8 mouse cellular contexts compared by ENCODE assay signal in genomic region chr12:103242083-103242581, GRCm38 (mm10). TPM values are rescaled to one million over a fixed set of nuclear protein-coding genes. Genes with fewer than 3 reads are reported as not detected.
DNase-seq lines count a peak whose midpoint lies in the region; ATAC-seq and TF ChIP-seq lines count a peak whose summit lies in the region.
"Had no signal": no experiment of that assay in that cellular context is flagged by ENCODE, and none has a peak within 500 bp of the region (broad histone marks: within the 10 kb centered on the region; RNA-seq: fewer than 3 reads in every experiment).

Gene Prima1 (minus strand): TSS chr12:103242150.

- peaks cover 75% of the 10 kb centered on the region for H3K27me3 ChIP-seq in forebrain, embryonic 10.5 days (ENCODE audit: poor library complexity, severe bottlenecking)
- H3K27me3 ChIP-seq in heart, embryonic 13.5 days (replicated peaks): peaks cover 77% of the 10 kb centered on the region
- no peaks in the 10 kb centered on the region for H3K27me3 ChIP-seq in kidney, postnatal 0 days (ENCODE audit: insufficient read depth, low read length)
- peaks cover 6% of the 10 kb centered on the region; the same call in 1 of the 2 replicates for H3K27me3 ChIP-seq in liver, adult 2 months (ENCODE audit: control insufficient read depth, insufficient read depth, low read length)
- peaks cover 24% of the 10 kb centered on the region for H3K27me3 ChIP-seq in neural tube, embryonic 12.5 days (replicated peaks)

- H3K9me3 ChIP-seq in forebrain, embryonic 10.5 days: no peaks in the 10 kb centered on the region
- no peaks in the 10 kb centered on the region for H3K9me3 ChIP-seq in heart, embryonic 13.5 days
- H3K9me3 ChIP-seq in kidney, postnatal 0 days (replicated peaks; ENCODE audit: low read length): no peaks in the 10 kb centered on the region
- H3K9me3 ChIP-seq in neural tube, embryonic 12.5 days: no peaks in the 10 kb centered on the region

- H3K36me3 ChIP-seq in forebrain, embryonic 10.5 days (replicated peaks): no peaks in the 10 kb centered on the region
- H3K36me3 ChIP-seq in heart, embryonic 13.5 days: no peaks in the 10 kb centered on the region
- no peaks in the 10 kb centered on the region for H3K36me3 ChIP-seq in kidney, postnatal 0 days (ENCODE audit: insufficient read depth, low read length)
- H3K36me3 ChIP-seq in liver, adult 2 months (ENCODE audit: control insufficient read depth, insufficient read depth, low read length): no peaks in the 10 kb centered on the region
- no peaks in the 10 kb centered on the region for H3K36me3 ChIP-seq in neural tube, embryonic 12.5 days

- ATAC-seq in heart, embryonic 13.5 days (ENCODE audit: extremely low read depth, insufficient number of reproducible peaks, low FRiP score, low TSS enrichment): peak; percentile 50
- peak; percentile 70 for ATAC-seq in kidney, postnatal 0 days (replicated peaks; ENCODE audit: low FRiP score, low read depth)
- ATAC-seq in neural tube, embryonic 12.5 days (ENCODE audit: low FRiP score, low read depth): peak; percentile 85

- no peak within 1 kb of the TSS for H3K27ac ChIP-seq in brown adipose tissue, adult 24 weeks (replicated peaks; ENCODE audit: low read depth, low read length)
- peak within 1 kb of the TSS; percentile 87 for H3K27ac ChIP-seq in forebrain, embryonic 10.5 days
- H3K27ac ChIP-seq in heart, embryonic 13.5 days (replicated peaks): peak within 1 kb of the TSS; percentile 81
- peak within 1 kb of the TSS; percentile 79 for H3K27ac ChIP-seq in kidney, postnatal 0 days
- H3K27ac ChIP-seq in liver, adult 2 months (replicated peaks; ENCODE audit: insufficient read depth, low read depth, low read length): no peak within 1 kb of the TSS
- peak within 1 kb of the TSS; percentile 26; the same call in 1 of the 2 replicates for H3K27ac ChIP-seq in neural tube, embryonic 12.5 days

- DNase-seq in forebrain, embryonic 10.5 days (ENCODE audit: extremely low spot score, low spot score): peak; percentile 73
- peak; percentile 78 for DNase-seq in kidney, postnatal 0 days (ENCODE audit: low spot score)
- DNase-seq in liver, adult 2 months (ENCODE audit: extremely low read depth, low read depth, low spot score): no peak
- DNase-seq in urinary bladder, postnatal 14 days (ENCODE audit: low spot score): peak; percentile 69

- TF ChIP-seq CTCF in kidney, postnatal 0 days (IDR thresholded peaks at IDR 0.05; ENCODE audit: low read depth): peak; percentile 8; the same call in 1 of the 2 replicates
- no peak for TF ChIP-seq CTCF in liver, adult 2 months (IDR thresholded peaks at IDR 0.05; ENCODE audit: low read depth, low read length)

- H3K79me2 ChIP-seq in liver, adult 2 months (ENCODE audit: control insufficient read depth, insufficient read depth, low read length): no peaks in the 10 kb centered on the region

- peak within 1 kb of the TSS; percentile 93 for H3K4me2 ChIP-seq in heart, embryonic 13.5 days
- peak within 1 kb of the TSS; percentile 96 for H3K4me2 ChIP-seq in kidney, postnatal 0 days (ENCODE audit: low read length)
- peak within 1 kb of the TSS; percentile 96 for H3K4me2 ChIP-seq in neural tube, embryonic 12.5 days (replicated peaks)

- H3K9ac ChIP-seq in heart, embryonic 13.5 days: peak within 1 kb of the TSS; percentile 90
- H3K9ac ChIP-seq in kidney, postnatal 0 days (ENCODE audit: low read depth, low read length): peak within 1 kb of the TSS; percentile 54
- H3K9ac ChIP-seq in liver, adult 2 months (ENCODE audit: low read depth, low read length): no peak within 1 kb of the TSS
- peak within 1 kb of the TSS; percentile 85 for H3K9ac ChIP-seq in neural tube, embryonic 12.5 days

- under 1% methylated on average over 54 of the region's 54 CpGs for WGBS in forebrain, embryonic 10.5 days
- WGBS in heart, embryonic 13.5 days: under 1% methylated on average over 53 of the region's 54 CpGs
- under 1% methylated on average over 54 of the region's 54 CpGs for WGBS in kidney, postnatal 0 days
- WGBS in liver, adult 2 months: 1% methylated on average over 54 of the region's 54 CpGs
- WGBS in neural tube, embryonic 12.5 days: under 1% methylated on average over 54 of the region's 54 CpGs

- H3K4me1 ChIP-seq in brown adipose tissue, adult 24 weeks (ENCODE audit: control insufficient read depth, insufficient read depth, insufficient read length, low read length): no peaks in the 10 kb centered on the region
- peaks cover 23% of the 10 kb centered on the region for H3K4me1 ChIP-seq in forebrain, embryonic 10.5 days
- H3K4me1 ChIP-seq in heart, embryonic 13.5 days: peaks cover 23% of the 10 kb centered on the region
- peaks cover 7% of the 10 kb centered on the region; the same call in 1 of the 2 replicates for H3K4me1 ChIP-seq in kidney, postnatal 0 days (replicated peaks; ENCODE audit: insufficient read depth, low read length)
- H3K4me1 ChIP-seq in liver, adult 2 months (ENCODE audit: control insufficient read depth, insufficient read depth, low read length): no peaks in the 10 kb centered on the region
- H3K4me1 ChIP-seq in neural tube, embryonic 12.5 days: peaks cover 21% of the 10 kb centered on the region

- no peak for TF ChIP-seq POLR2A in liver, adult 2 months (IDR thresholded peaks at IDR 0.05; ENCODE audit: extremely low read depth, insufficient read depth, low read length)

- peak within 1 kb of the TSS; percentile 46 for H3K4me3 ChIP-seq in brown adipose tissue, adult 24 weeks (ENCODE audit: insufficient read depth, low read depth, low read length)
- peak within 1 kb of the TSS; percentile 77 for H3K4me3 ChIP-seq in forebrain, embryonic 10.5 days
- H3K4me3 ChIP-seq in heart, embryonic 13.5 days: peak within 1 kb of the TSS; percentile 79
- H3K4me3 ChIP-seq in kidney, postnatal 0 days (replicated peaks; ENCODE audit: low read depth, low read length): peak within 1 kb of the TSS; percentile 58
- H3K4me3 ChIP-seq in liver, adult 2 months (ENCODE audit: insufficient read depth, low read depth, low read length): peak within 1 kb of the TSS; percentile 24; the same call in 1 of the 2 replicates
- peak within 1 kb of the TSS; percentile 66 for H3K4me3 ChIP-seq in neural tube, embryonic 12.5 days

RNA-seq across cellular contexts. Expression of gene Prima1, which starts in this region (rescaled TPM):
- not detected in 2 replicates for polyA plus RNA-seq in brown adipose tissue, adult 24 weeks (2012; ENCODE audit: insufficient read depth, insufficient read length, missing spikeins)
- not detected in 2 replicates for polyA plus RNA-seq in forebrain, embryonic 10.5 days (2016; fragmentation: Nextera tagmentation; extraction: Ambion mirVana)
- polyA plus RNA-seq in heart, embryonic 13.5 days (2015; fragmentation: Nextera tagmentation; extraction: Ambion mirVana): 0.19 TPM in 1 of 2 replicates, not detected in the other
- polyA plus RNA-seq in kidney, postnatal 0 days (2015; fragmentation: Nextera tagmentation; extraction: Ambion mirVana): 0.42 and 0.70 TPM in 2 replicates
- total RNA-seq in liver, adult 2 months (2014; rRNA removed): not detected in 2 replicates
- polyA plus RNA-seq in liver, adult 2 months (2012; rRNA removed): not detected in 2 replicates
- 2.4 and 3.1 TPM in 2 replicates for polyA plus RNA-seq in neural tube, embryonic 12.5 days (2016; fragmentation: Nextera tagmentation; extraction: Ambion mirVana)
- total RNA-seq: hematopoietic stem cell, adult 5-6 weeks had no signal

Comparison
In these comparisons a context has a peak if more than half of its experiments do, and no peak if none do; other contexts are left out.
1. Peak in DNase-seq, H3K4me3 ChIP-seq and H3K27ac ChIP-seq in forebrain, embryonic 10.5 days; RNA of the gene not detected or under 1 TPM.
2. Peak in ATAC-seq, H3K4me3 ChIP-seq, H3K27ac ChIP-seq, H3K9ac ChIP-seq and H3K4me2 ChIP-seq in heart, embryonic 13.5 days; RNA of the gene not detected or under 1 TPM.
3. Peak in DNase-seq, ATAC-seq, H3K4me3 ChIP-seq, H3K27ac ChIP-seq, H3K9ac ChIP-seq and H3K4me2 ChIP-seq in kidney, postnatal 0 days; RNA of the gene not detected or under 1 TPM.
4. H3K4me3 ChIP-seq: peak in every context shown above with its lines; median percentile 79 in heart, embryonic 13.5 days; 77 in forebrain, embryonic 10.5 days; 66 in neural tube, embryonic 12.5 days; 58 in kidney, postnatal 0 days; 46 in brown adipose tissue, adult 24 weeks; 24 in liver, adult 2 months.